Mouse (Mus musculus) stomach, embryonic 16.5 days (tissue): ENCODE results near the gene Lef1. TPM values are rescaled to one million over a fixed set of nuclear protein-coding genes. Genes with fewer than 3 reads are reported as not detected.

Experiments
- ATAC-seq: fragments of 200-750 bp; cut with Nextera tagmentation; 2 replicates; pipeline ENCODE4 v1.8.0; 2017; ENCODE audit warnings: moderate number of reproducible peaks, moderate TSS enrichment; ENCODE audit not compliant: insufficient read depth, low FRiP score
- H3K27ac ChIP-seq: fragments of 300-500 bp; sonication (generic); 2 replicates; pipeline ENCODE4 v1.5.1; 2014; ENCODE audit warnings: low read length
- H3K27me3 ChIP-seq: fragments of 300-500 bp; sonication (generic); 2 replicates; pipeline ENCODE4 v1.6.1; 2014; ENCODE audit warnings: low read length, control low read depth, mixed read lengths; ENCODE audit not compliant: control insufficient read depth, insufficient read depth
- H3K36me3 ChIP-seq: fragments of 300-500 bp; sonication (generic); 2 replicates; pipeline ENCODE4 v1.6.1; 2014; ENCODE audit warnings: low read length; ENCODE audit not compliant: control insufficient read depth, insufficient read depth
- H3K4me1 ChIP-seq: fragments of 300-500 bp; sonication (generic); 2 replicates; pipeline ENCODE4 v1.6.1; 2014; ENCODE audit warnings: low read length, control low read depth, mixed read lengths; ENCODE audit not compliant: control insufficient read depth, insufficient read depth
- H3K4me2 ChIP-seq: fragments of 300-500 bp; sonication (generic); 2 replicates; pipeline ENCODE4 v1.6.1; 2014; ENCODE audit warnings: low read depth, low read length, mixed read lengths
- H3K4me3 ChIP-seq: fragments of 300-500 bp; sonication (generic); replicated peaks from 2 replicates; pipeline ENCODE4 v1.5.1; 2014; ENCODE audit warnings: mild to moderate bottlenecking, low read length
- H3K9ac ChIP-seq: fragments of 300-500 bp; sonication (generic); 2 replicates; pipeline ENCODE4 v1.6.1; 2014; ENCODE audit warnings: low read length
- H3K9me3 ChIP-seq: fragments of 300-500 bp; sonication (generic); replicated peaks from 2 replicates; pipeline ENCODE4 v1.6.1; 2016; ENCODE audit warnings: low read length, control low read depth; ENCODE audit not compliant: control insufficient read depth
- WGBS: fragments of 180-500 bp; shearing (Covaris S2); extraction: QIAGEN DNeasy Blood & Tissue Kit; methylation state at CpG from one replicate; pipeline ENCODE4 v1.1.7; 2014; 5-methylcytosine and 5-hydroxymethylcytosine counted together
- polyA plus RNA-seq: library from polyadenylated mRNA; unstranded; fragments of >200 nt; fragmentation: Nextera tagmentation; extraction: Ambion mirVana; gene quantifications from 2 replicates; pipeline ENCODE4 v1.2.1, GENCODE M21; 2015

Gene Lef1
- polyA plus RNA-seq, 1 experiment from 2014 or later: 0.98 TPM

GRCm38 (mm10) chr3:131135434-131135833, 25.2 kb downstream of the Lef1 start:
- Histone ChIP-seq H3K9ac (no peak overlapping the region), H3K9me3 (no peaks in the 10 kb centered on the region), H3K4me2 (no peak overlapping the region), H3K4me3 (no peak overlapping the region), H3K27ac (no peak overlapping the region), H3K27me3 (no peaks in the 10 kb centered on the region), H3K36me3 (no peaks in the 10 kb centered on the region), H3K4me1 (no peaks in the 10 kb centered on the region)
- ATAC-seq: no peak
- WGBS: 78% methylated on average over 9 of the region's 9 CpGs

GRCm38 (mm10) chr3:131136455-131136854, 26.2 kb downstream of the Lef1 start:
- no peak overlapping the region for H3K4me3 ChIP-seq
- H3K4me1 ChIP-seq: no peaks in the 10 kb centered on the region
- H3K36me3 ChIP-seq: no peaks in the 10 kb centered on the region
- H3K9me3 ChIP-seq: no peaks in the 10 kb centered on the region
- no peak for ATAC-seq
- no peak overlapping the region for H3K9ac ChIP-seq
- H3K4me2 ChIP-seq: no peak overlapping the region
- H3K27ac ChIP-seq: no peak overlapping the region
- WGBS: 30% methylated on average over 8 of the region's 8 CpGs
- H3K27me3 ChIP-seq: no peaks in the 10 kb centered on the region

- Histone ChIP-seq H3K27me3 (no peaks in the 10 kb centered on the region), H3K4me1 (no peaks in the 10 kb centered on the region), H3K4me2 (no peak overlapping the region), H3K27ac (no peak overlapping the region), H3K36me3 (no peaks in the 10 kb centered on the region), H3K4me3 (no peak overlapping the region), H3K9me3 (no peaks in the 10 kb centered on the region), H3K9ac (no peak overlapping the region)
- no peak for ATAC-seq
- 61% methylated on average over 18 of the region's 18 CpGs for WGBS
Measured at GRCm38 (mm10) chr3:131137119-131137781, 27.0 kb downstream of the Lef1 start.

GRCm38 (mm10) chr3:131138224-131138623, 28.0 kb downstream of the Lef1 start:
- Histone ChIP-seq H3K36me3 (no peaks in the 10 kb centered on the region), H3K9ac (no peak overlapping the region), H3K4me2 (no peak overlapping the region), H3K27ac (no peak overlapping the region), H3K4me3 (no peak overlapping the region), H3K4me1 (no peaks in the 10 kb centered on the region), H3K27me3 (no peaks in the 10 kb centered on the region), H3K9me3 (no peaks in the 10 kb centered on the region)
- 77% methylated on average over 9 of the region's 9 CpGs for WGBS
- no peak for ATAC-seq

- Histone ChIP-seq H3K9ac (no peak overlapping the region), H3K4me3 (no peak overlapping the region), H3K27me3 (no peaks in the 10 kb centered on the region), H3K36me3 (no peaks in the 10 kb centered on the region), H3K9me3 (no peaks in the 10 kb centered on the region), H3K4me1 (no peaks in the 10 kb centered on the region), H3K4me2 (no peak overlapping the region), H3K27ac (no peak overlapping the region)
- no peak for ATAC-seq
- WGBS: 74% methylated on average over 8 of the region's 8 CpGs
Measured at GRCm38 (mm10) chr3:131138797-131139196, 28.5 kb downstream of the Lef1 start.

GRCm38 (mm10) chr3:131139345-131140090, 29.2 kb downstream of the Lef1 start:
- H3K27me3 ChIP-seq: no peaks in the 10 kb centered on the region
- no peaks in the 10 kb centered on the region for H3K36me3 ChIP-seq
- H3K4me3 ChIP-seq: no peak overlapping the region
- H3K4me1 ChIP-seq: no peaks in the 10 kb centered on the region
- ATAC-seq: no peak
- H3K9ac ChIP-seq: no peak overlapping the region
- no peaks in the 10 kb centered on the region for H3K9me3 ChIP-seq
- 55% methylated on average over 14 of the region's 14 CpGs for WGBS
- no peak overlapping the region for H3K27ac ChIP-seq
- H3K4me2 ChIP-seq: no peak overlapping the region

- Histone ChIP-seq H3K27me3 (no peaks in the 10 kb centered on the region), H3K4me1 (no peaks in the 10 kb centered on the region), H3K36me3 (no peaks in the 10 kb centered on the region), H3K9me3 (no peaks in the 10 kb centered on the region), H3K9ac (no peak overlapping the region), H3K4me2 (no peak overlapping the region), H3K4me3 (no peak overlapping the region), H3K27ac (no peak overlapping the region)
- WGBS: 91% methylated on average over 7 of the region's 7 CpGs
- no peak for ATAC-seq
Measured at GRCm38 (mm10) chr3:131140091-131140462, 29.8 kb downstream of the Lef1 start.

- Histone ChIP-seq H3K4me3 (no peak overlapping the region), H3K9ac (no peak overlapping the region), H3K27me3 (no peaks in the 10 kb centered on the region), H3K36me3 (no peaks in the 10 kb centered on the region), H3K4me2 (no peak overlapping the region), H3K4me1 (no peaks in the 10 kb centered on the region), H3K27ac (no peak overlapping the region), H3K9me3 (no peaks in the 10 kb centered on the region)
- ATAC-seq: no peak
- WGBS: 30% methylated on average over 4 of the region's 4 CpGs
Measured at GRCm38 (mm10) chr3:131141546-131141945, 31.3 kb downstream of the Lef1 start.

- Histone ChIP-seq H3K36me3 (no peaks in the 10 kb centered on the region), H3K27me3 (no peaks in the 10 kb centered on the region), H3K9me3 (no peaks in the 10 kb centered on the region), H3K4me2 (no peak overlapping the region), H3K4me1 (no peaks in the 10 kb centered on the region), H3K27ac (no peak overlapping the region), H3K9ac (no peak overlapping the region), H3K4me3 (no peak overlapping the region)
- 65% methylated on average over 2 of the region's 2 CpGs for WGBS
- ATAC-seq: no peak
Measured at GRCm38 (mm10) chr3:131144250-131144649, 34.0 kb downstream of the Lef1 start.
